9 mouse cellular contexts compared by ENCODE assay signal in genomic region chr16:45756855-45757254, GRCm38 (mm10). TPM values are rescaled to one million over a fixed set of nuclear protein-coding genes. Genes with fewer than 3 reads are reported as not detected.
DNase-seq lines count a peak whose midpoint lies in the region; ATAC-seq and TF ChIP-seq lines count a peak whose summit lies in the region.
"Had no signal": no experiment of that assay in that cellular context is flagged by ENCODE, and none has a peak within 500 bp of the region (broad histone marks: within the 10 kb centered on the region; RNA-seq: fewer than 3 reads in every experiment).

No protein-coding gene starts in this region.

- no peak for ATAC-seq in heart, embryonic 11.5 days (replicated peaks; ENCODE audit: insufficient number of reproducible peaks, low FRiP score, low TSS enrichment)
- ATAC-seq in activated CD4-positive, CD25-positive, alpha-beta regulatory T cell, adult 4 months = peak; percentile 82
- peak; percentile 93 for ATAC-seq in forebrain, embryonic 15.5 days (replicated peaks)
- ATAC-seq in kidney, postnatal 0 days (replicated peaks; ENCODE audit: low FRiP score, low read depth) = peak; percentile 64; the same call in 1 of the 2 replicates
- ATAC-seq in midbrain, embryonic 14.5 days (ENCODE audit: low FRiP score, low TSS enrichment) = peak; percentile 82

- no peak overlapping the region for H3K4me2 ChIP-seq in heart, embryonic 11.5 days
- H3K4me2 ChIP-seq in forebrain, embryonic 15.5 days (replicated peaks) = no peak overlapping the region
- no peak overlapping the region for H3K4me2 ChIP-seq in kidney, postnatal 0 days (ENCODE audit: low read length)
- H3K4me2 ChIP-seq in midbrain, embryonic 14.5 days (ENCODE audit: low read length) = no peak overlapping the region
- H3K4me2 ChIP-seq: limb, embryonic 15.5 days had no signal

- H3K27me3 ChIP-seq in heart, adult 2 months (ENCODE audit: control insufficient read depth, insufficient read depth, low read length) = no peaks in the 10 kb centered on the region
- H3K27me3 ChIP-seq in heart, embryonic 11.5 days (ENCODE audit: control insufficient read depth, insufficient read depth, low read length) = no peaks in the 10 kb centered on the region
- no peaks in the 10 kb centered on the region for H3K27me3 ChIP-seq in forebrain, embryonic 15.5 days
- no peaks in the 10 kb centered on the region for H3K27me3 ChIP-seq in kidney, postnatal 0 days (ENCODE audit: insufficient read depth, low read length)
- no peaks in the 10 kb centered on the region for H3K27me3 ChIP-seq in midbrain, embryonic 14.5 days (ENCODE audit: control insufficient read depth, insufficient read depth, low read length)
- H3K27me3 ChIP-seq: limb, embryonic 15.5 days had no signal

- no peak for DNase-seq in heart, adult 2 months
- DNase-seq in B cell, adult 2 months = peak; percentile 55 to 63
- DNase-seq in kidney, postnatal 0 days (ENCODE audit: low spot score) = peak; percentile 92
- peak; percentile 92 for DNase-seq in midbrain, embryonic 14.5 days
- no peak for DNase-seq in spleen, adult 12 weeks (ENCODE audit: low spot score)

- no peak overlapping the region for H3K4me3 ChIP-seq in heart, adult 2 months
- H3K4me3 ChIP-seq in heart, embryonic 11.5 days (ENCODE audit: low read depth, low read length) = no peak overlapping the region
- H3K4me3 ChIP-seq in forebrain, embryonic 15.5 days = no peak overlapping the region
- H3K4me3 ChIP-seq in kidney, postnatal 0 days (replicated peaks; ENCODE audit: low read depth, low read length) = no peak overlapping the region
- no peak overlapping the region for H3K4me3 ChIP-seq in midbrain, embryonic 14.5 days (replicated peaks; ENCODE audit: low read depth, low read length)
- H3K4me3 ChIP-seq: limb, embryonic 15.5 days had no signal

- WGBS in heart, adult 2 months = 26% methylated on average over 9 of the region's 9 CpGs
- 38% methylated on average over 9 of the region's 9 CpGs for WGBS in heart, embryonic 11.5 days (ENCODE audit: insufficient replicate concordance)
- WGBS in forebrain, embryonic 15.5 days = 41% methylated on average over 9 of the region's 9 CpGs
- 33% methylated on average over 9 of the region's 9 CpGs for WGBS in kidney, postnatal 0 days
- WGBS in midbrain, embryonic 14.5 days = 49% methylated on average over 9 of the region's 9 CpGs

- H3K27ac ChIP-seq in heart, adult 2 months = peak overlapping the region; percentile 80
- H3K27ac ChIP-seq in heart, embryonic 11.5 days (ENCODE audit: low read depth, low read length) = no peak overlapping the region
- H3K27ac ChIP-seq in forebrain, embryonic 15.5 days (replicated peaks) = no peak overlapping the region
- no peak overlapping the region for H3K27ac ChIP-seq in kidney, postnatal 0 days
- H3K27ac ChIP-seq in midbrain, embryonic 14.5 days (replicated peaks; ENCODE audit: low read depth, low read length) = no peak overlapping the region

- TF ChIP-seq POLR2A in heart, adult 2 months (IDR thresholded peaks at IDR 0.05; ENCODE audit: insufficient read depth, low read depth, low read length) = no peak

- peaks cover 14% of the 10 kb centered on the region for H3K4me1 ChIP-seq in heart, adult 2 months (ENCODE audit: control insufficient read depth, insufficient read depth, low read length)
- H3K4me1 ChIP-seq in heart, embryonic 11.5 days (ENCODE audit: control insufficient read depth, insufficient read depth, low read length) = no peaks in the 10 kb centered on the region
- H3K4me1 ChIP-seq in forebrain, embryonic 15.5 days = no peaks in the 10 kb centered on the region
- no peaks in the 10 kb centered on the region for H3K4me1 ChIP-seq in kidney, postnatal 0 days (replicated peaks; ENCODE audit: insufficient read depth, low read length)
- H3K4me1 ChIP-seq in midbrain, embryonic 14.5 days (ENCODE audit: control insufficient read depth, insufficient read depth, low read length) = no peaks in the 10 kb centered on the region
- H3K4me1 ChIP-seq: limb, embryonic 15.5 days had no signal

- peak; percentile 96; the same call in 1 of the 2 replicates for TF ChIP-seq CTCF in heart, adult 2 months (IDR thresholded peaks at IDR 0.05)
- TF ChIP-seq CTCF in kidney, postnatal 0 days (IDR thresholded peaks at IDR 0.05; ENCODE audit: low read depth) = peak; percentile 92

- H3K36me3 ChIP-seq in heart, adult 2 months (ENCODE audit: control insufficient read depth, insufficient read depth, low read length) = peaks cover 19% of the 10 kb centered on the region
- H3K36me3 ChIP-seq in heart, embryonic 11.5 days (ENCODE audit: control insufficient read depth, insufficient read depth, low read length) = 0 out of 2 replicates have a peak, but pooled peaks cover 3% of the 10 kb centered on the region
- H3K36me3 ChIP-seq in forebrain, embryonic 15.5 days = no peaks in the 10 kb centered on the region
- peaks cover 32% of the 10 kb centered on the region for H3K36me3 ChIP-seq in kidney, postnatal 0 days (ENCODE audit: insufficient read depth, low read length)
- H3K36me3 ChIP-seq in midbrain, embryonic 14.5 days (ENCODE audit: control insufficient read depth, insufficient read depth, low read length) = no peaks in the 10 kb centered on the region

- no peaks in the 10 kb centered on the region for H3K79me2 ChIP-seq in heart, adult 2 months (replicated peaks; ENCODE audit: control insufficient read depth, insufficient read depth, low read length)

- no peak for TF ChIP-seq EP300 in heart, adult 2 months (IDR thresholded peaks at IDR 0.05; ENCODE audit: insufficient read depth, low read depth, low read length)

- intact Hi-C loops in heart, adult 2 months (cut with DNase I) = loop anchor here (2.0 to 5.0 kb wide), 4 partner anchors 30 to 266 kb away; no protein-coding TSS in a partner anchor

- no peaks in the 10 kb centered on the region for H3K9me3 ChIP-seq in heart, embryonic 11.5 days (replicated peaks; ENCODE audit: control insufficient read depth, low read length)
- H3K9me3 ChIP-seq in forebrain, embryonic 15.5 days = no peaks in the 10 kb centered on the region
- H3K9me3 ChIP-seq in kidney, postnatal 0 days (replicated peaks; ENCODE audit: low read length) = no peaks in the 10 kb centered on the region
- H3K9me3 ChIP-seq in midbrain, embryonic 14.5 days (ENCODE audit: control insufficient read depth, low read length) = no peaks in the 10 kb centered on the region
- H3K9me3 ChIP-seq: limb, embryonic 15.5 days had no signal

- no peak overlapping the region for H3K9ac ChIP-seq in heart, adult 2 months (ENCODE audit: low read depth, low read length)
- no peak overlapping the region for H3K9ac ChIP-seq in heart, embryonic 11.5 days (ENCODE audit: low read depth, low read length)
- H3K9ac ChIP-seq in forebrain, embryonic 15.5 days (replicated peaks) = no peak overlapping the region
- H3K9ac ChIP-seq in kidney, postnatal 0 days (ENCODE audit: low read depth, low read length) = no peak overlapping the region
- no peak overlapping the region for H3K9ac ChIP-seq in midbrain, embryonic 14.5 days (replicated peaks; ENCODE audit: low read length)
- H3K9ac ChIP-seq: limb, embryonic 15.5 days had no signal

RNA-seq across cellular contexts. Expression of gene Abhd10, which starts 14.1 kb away (rescaled TPM):
- 10 to 100 TPM; 15.8 to 17.1 TPM for total RNA-seq in heart, adult 2 months (2021)
- 11.5 and 15.8 TPM in 2 replicates for polyA plus RNA-seq in heart, adult 2 months (2012; rRNA removed)
- 28.7 and 29.3 TPM in 2 replicates for polyA plus RNA-seq in heart, embryonic 11.5 days (2014; fragmentation: Nextera tagmentation; extraction: Ambion mirVana)
- 10 to 100 TPM in 1 of 2 experiments, 1 to 10 TPM in 1; 9.7 to 24.1 TPM for polyA plus RNA-seq in activated CD4-positive, CD25-positive, alpha-beta regulatory T cell, adult 4 months (2017; shearing (Covaris generic))
- polyA plus RNA-seq in forebrain, embryonic 15.5 days (2015; fragmentation: Nextera tagmentation; extraction: Ambion mirVana) = 39.8 and 43.3 TPM in 2 replicates
- polyA plus RNA-seq in kidney, postnatal 0 days (2015; fragmentation: Nextera tagmentation; extraction: Ambion mirVana) = 35.5 and 38.0 TPM in 2 replicates
- polyA plus RNA-seq in midbrain, embryonic 14.5 days (2014; fragmentation: Nextera tagmentation; extraction: Ambion mirVana) = 43.8 and 44.6 TPM in 2 replicates

RNA-seq across cellular contexts. Expression of gene Tagln3, which starts 32.4 kb away (rescaled TPM):
- total RNA-seq in heart, adult 2 months (2021) = 1 to 10 TPM in 1 of 2 experiments, under 1 TPM in 1; 0.57 to 1.4 TPM
- 1.4 and 1.6 TPM in 2 replicates for polyA plus RNA-seq in heart, adult 2 months (2012; rRNA removed)
- polyA plus RNA-seq in heart, embryonic 11.5 days (2014; fragmentation: Nextera tagmentation; extraction: Ambion mirVana) = 16.3 and 18.3 TPM in 2 replicates
- polyA plus RNA-seq in activated CD4-positive, CD25-positive, alpha-beta regulatory T cell, adult 4 months (2017; shearing (Covaris generic)) = not detected
- 490 and 501 TPM in 2 replicates for polyA plus RNA-seq in forebrain, embryonic 15.5 days (2015; fragmentation: Nextera tagmentation; extraction: Ambion mirVana)
- polyA plus RNA-seq in kidney, postnatal 0 days (2015; fragmentation: Nextera tagmentation; extraction: Ambion mirVana) = 1.9 and 2.6 TPM in 2 replicates
- 444 and 478 TPM in 2 replicates for polyA plus RNA-seq in midbrain, embryonic 14.5 days (2014; fragmentation: Nextera tagmentation; extraction: Ambion mirVana)

Comparison
In these comparisons a context has a peak if more than half of its experiments do, and no peak if none do; other contexts are left out.
1. DNase-seq: peak in B cell, adult 2 months (2 of 2), kidney, postnatal 0 days (single experiment) and midbrain, embryonic 14.5 days (single experiment); none in heart, adult 2 months (0 of 2) and spleen, adult 12 weeks (single experiment).
2. RNA of gene Tagln3, which starts 32.4 kb away (polyA plus RNA-seq): 490 to 501 TPM in forebrain, embryonic 15.5 days and 444 to 478 TPM in midbrain, embryonic 14.5 days; 16.3 to 18.3 TPM in heart, embryonic 11.5 days, 1.9 to 2.6 TPM in kidney, postnatal 0 days, 1.4 to 1.6 TPM in heart, adult 2 months and not detected in activated CD4-positive, CD25-positive, alpha-beta regulatory T cell, adult 4 months; every median in the first group is over 10 times any median in the second.